Comparison of ENCODE assay signal across 21 mouse cellular contexts in the genomic region with DNA sequence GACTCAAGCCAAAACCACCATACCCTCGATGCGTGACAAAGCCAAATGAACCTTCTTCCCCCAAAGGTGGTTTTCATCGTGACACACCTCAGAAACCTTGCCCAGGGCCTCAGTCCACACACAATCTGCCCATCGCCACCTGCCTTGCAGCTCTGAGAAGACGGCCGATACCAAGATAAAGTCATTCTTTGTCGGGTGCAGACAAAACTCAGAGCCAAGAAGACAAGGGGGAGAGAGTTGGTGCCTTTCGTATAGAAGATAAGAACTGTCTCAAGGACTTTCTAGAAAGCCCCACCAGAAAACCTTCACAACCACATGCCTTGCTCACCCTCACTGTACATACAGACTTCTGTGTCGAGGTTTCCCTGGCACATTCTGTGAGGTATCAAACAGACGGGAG. TPM values are rescaled to one million over a fixed set of nuclear protein-coding genes. Genes with fewer than 3 reads are reported as not detected.
DNase-seq lines count a peak whose midpoint lies in the region; ATAC-seq and TF ChIP-seq lines count a peak whose summit lies in the region.
"Had no signal": no experiment of that assay in that cellular context is flagged by ENCODE, and none has a peak within 500 bp of the region (broad histone marks: within the 10 kb centered on the region; RNA-seq: fewer than 3 reads in every experiment).

No protein-coding gene starts in this region.

- no peak for TF ChIP-seq RAD21 in MEL (IDR thresholded peaks at IDR 0.05; ENCODE audit: low read depth, low read length)

- no peaks in the 10 kb centered on the region for H3K79me2 ChIP-seq in MEL (ENCODE audit: control insufficient read depth, insufficient read depth, low read length, poor library complexity)

- peak; percentile 74 for ATAC-seq in liver, embryonic 14.5 days (ENCODE audit: insufficient read depth)
- peak; percentile 79 for ATAC-seq in megakaryocyte progenitor cell, adult 5-6 weeks (replicated peaks; ENCODE audit: poor library complexity)
- no peak for ATAC-seq in inflammation-experienced regulatory T-cells, adult 6 months
- ATAC-seq: activated CD4-positive, CD25-positive, alpha-beta regulatory T cell, adult 4 months; forebrain, embryonic 16.5 days; Patski had no signal

- peak; percentile 41 to 63; a peak in 3 of 4 replicates for TF ChIP-seq EP300 in MEL (IDR thresholded peaks at IDR 0.05; ENCODE audit: low read depth in 1 of 2, low read length in 2 of 2)
- peak; percentile 58 for TF ChIP-seq EP300 in liver, embryonic 14.5 days (IDR thresholded peaks at IDR 0.05; ENCODE audit: low read depth)

- H3K4me1 ChIP-seq in MEL (ENCODE audit: control insufficient read depth in 1 of 2, insufficient read depth in 2 of 2, low read length in 2 of 2) = peaks cover 0 to 6% of the 10 kb centered on the region in 2 experiments; a peak in 2 of 4 replicates
- peaks cover 0 to 13% of the 10 kb centered on the region in 2 experiments; a peak in 3 of 4 replicates for H3K4me1 ChIP-seq in liver, embryonic 14.5 days (replicated peaks; ENCODE audit: control insufficient read depth in 2 of 2, insufficient read depth in 2 of 2, low read length in 1 of 2)
- H3K4me1 ChIP-seq: forebrain, embryonic 12.5 days had no signal

- 19% methylated on average over 10 of the region's 10 CpGs for WGBS in liver, embryonic 14.5 days (ENCODE audit: insufficient replicate concordance)

- TF ChIP-seq CTCF in MEL (IDR thresholded peaks at IDR 0.05 in 2 of 3, conservative IDR thresholded peaks at IDR 0.05 in 1 of 3; ENCODE audit: control insufficient read depth in 1 of 3, insufficient read depth in 1 of 3, low read depth in 2 of 3, low read length in 3 of 3, poor library complexity in 1 of 3, severe bottlenecking in 1 of 3) = no peak
- TF ChIP-seq CTCF in liver, embryonic 14.5 days (IDR thresholded peaks at IDR 0.05; ENCODE audit: low read depth) = no peak

- H3K27me3 ChIP-seq in MEL (ENCODE audit: control insufficient read depth in 1 of 2, insufficient read depth in 2 of 2, low read length in 2 of 2) = no peaks in the 10 kb centered on the region
- no peaks in the 10 kb centered on the region for H3K27me3 ChIP-seq in liver, embryonic 14.5 days (ENCODE audit: control insufficient read depth, insufficient read depth, low read length)
- H3K27me3 ChIP-seq: embryonic facial prominence, embryonic 12.5 days; heart, embryonic 12.5 days; Patski had no signal

- H3K4me3 ChIP-seq in MEL (ENCODE audit: control insufficient read depth in 1 of 2, insufficient read depth in 1 of 2, low read depth in 2 of 2, low read length in 2 of 2) = peak overlapping the region in 1 of 2 experiments; percentile 13; a peak in 2 of 4 replicates
- H3K4me3 ChIP-seq in liver, embryonic 14.5 days (ENCODE audit: insufficient read depth in 1 of 2, low read depth in 2 of 2, low read length in 2 of 2) = no peak overlapping the region
- H3K4me3 ChIP-seq: embryonic facial prominence, embryonic 12.5 days; forebrain, embryonic 12.5 days; heart, adult 2 months; heart, embryonic 12.5 days; hindbrain, embryonic 10.5 days had no signal

- H3K4me2 ChIP-seq in liver, embryonic 14.5 days (ENCODE audit: low read depth) = peak overlapping the region; percentile 37
- H3K4me2 ChIP-seq: embryonic facial prominence, embryonic 12.5 days; forebrain, embryonic 12.5 days; heart, embryonic 12.5 days; hindbrain, embryonic 14.5 days had no signal

- H3K36me3 ChIP-seq in MEL (ENCODE audit: control insufficient read depth in 1 of 2, insufficient read depth in 2 of 2, low read length in 2 of 2) = peaks cover 0 to 3% of the 10 kb centered on the region in 2 experiments; a peak in 1 of 4 replicates
- H3K36me3 ChIP-seq in liver, embryonic 14.5 days (replicated peaks; ENCODE audit: control insufficient read depth, insufficient read depth, low read depth) = no peaks in the 10 kb centered on the region
- H3K36me3 ChIP-seq: embryonic facial prominence, embryonic 12.5 days; forebrain, embryonic 12.5 days; heart, embryonic 12.5 days; hindbrain, embryonic 10.5 days had no signal

- no peak overlapping the region for H3K9ac ChIP-seq in MEL (ENCODE audit: control insufficient read depth, low read depth, low read length, poor library complexity, severe bottlenecking)
- peak overlapping the region; percentile 5; the same call in 1 of the 2 replicates for H3K9ac ChIP-seq in liver, embryonic 14.5 days (replicated peaks)
- H3K9ac ChIP-seq: embryonic facial prominence, embryonic 12.5 days; forebrain, embryonic 12.5 days; heart, embryonic 12.5 days; hindbrain, embryonic 14.5 days had no signal

- H3K27ac ChIP-seq in MEL (ENCODE audit: control insufficient read depth, low read depth, low read length) = peak overlapping the region; percentile 29; the same call in 1 of the 2 replicates
- H3K27ac ChIP-seq in liver, embryonic 14.5 days = peak overlapping the region; percentile 2; the same call in 1 of the 2 replicates
- H3K27ac ChIP-seq: embryonic facial prominence, embryonic 12.5 days; forebrain, embryonic 12.5 days; heart, adult 2 months; hindbrain, embryonic 10.5 days; hindbrain, embryonic 14.5 days had no signal

- DNase-seq in MEL (ENCODE audit: low read depth, low spot score) (peak; percentile 55), liver (peak; percentile 40)
- peak in 2 of 3 experiments; percentile 16 to 28 for DNase-seq in liver, embryonic 14.5 days (ENCODE audit: low read depth in 3 of 3, low spot score in 3 of 3)
- no peak for DNase-seq in cerebellum, postnatal 10 days
- DNase-seq in heart, adult 8-10 months (ENCODE audit: low spot score) = no peak
- DNase-seq: adrenal gland, postnatal 14 days; cerebellum, adult 2 months; cerebellum, postnatal 14 days; embryo, embryonic 11 days; gastrocnemius, postnatal 10 days; heart, adult 2 months had no signal

- no peak for TF ChIP-seq POLR2A in MEL (IDR thresholded peaks at IDR 0.05; ENCODE audit: control insufficient read depth in 1 of 2, insufficient read depth in 1 of 2, low read depth in 1 of 2, low read length in 2 of 2, poor library complexity in 1 of 2)

- no peaks in the 10 kb centered on the region for H3K9me3 ChIP-seq in MEL (replicated peaks; ENCODE audit: insufficient read depth, low read length)
- no peaks in the 10 kb centered on the region for H3K9me3 ChIP-seq in liver, embryonic 14.5 days (ENCODE audit: control insufficient read depth, low read length)
- H3K9me3 ChIP-seq: forebrain, embryonic 12.5 days; heart, embryonic 12.5 days; hindbrain, embryonic 10.5 days had no signal

TF ChIP-seq in MEL, 35 proteins besides CTCF, POLR2A, EP300 and RAD21:
- TF ChIP-seq BHLHE40 (IDR thresholded peaks at IDR 0.05; ENCODE audit: borderline replicate concordance, low read depth, low read length) = peak; percentile 57; the same call in 1 of the 2 replicates
- peak; percentile 14; the same call in 1 of the 2 replicates for TF ChIP-seq SMC3 (IDR thresholded peaks at IDR 0.05; ENCODE audit: low read depth, low read length)
- peak; percentile 51; the same call in 1 of the 2 replicates for TF ChIP-seq ETS1 (IDR thresholded peaks at IDR 0.05; ENCODE audit: low read depth, low read length)
- TF ChIP-seq E2F4 (IDR thresholded peaks at IDR 0.05; ENCODE audit: borderline replicate concordance, low read depth, low read length) = peak; percentile 62; the same call in 1 of the 2 replicates
- TF ChIP-seq GABPA (IDR thresholded peaks at IDR 0.05; ENCODE audit: low read depth, low read length) = no peak
- TF ChIP-seq JUND (IDR thresholded peaks at IDR 0.05; ENCODE audit: low read depth, low read length) = no peak
- TF ChIP-seq RCOR1 (IDR thresholded peaks at IDR 0.05; ENCODE audit: low read depth, low read length) = peak; percentile 51; the same call in 1 of the 2 replicates
- TF ChIP-seq MAX (IDR thresholded peaks at IDR 0.05; ENCODE audit: low read length) = 0 out of 2 replicates have a peak, but pooled peaks have one; percentile 25
- TF ChIP-seq TBP (IDR thresholded peaks at IDR 0.05; ENCODE audit: low read depth, low read length) = 0 out of 2 replicates have a peak, but pooled peaks have one; percentile 14
- TF ChIP-seq USF1 (IDR thresholded peaks at IDR 0.05; ENCODE audit: low read depth, low read length) = no peak
- TF ChIP-seq TCF12 (IDR thresholded peaks at IDR 0.05; ENCODE audit: low read depth, low read length) = peak; percentile 61
- TF ChIP-seq GATA1 (IDR thresholded peaks at IDR 0.05; ENCODE audit: low read depth, low read length) = peak; percentile 51; the same call in 1 of the 2 replicates
- TF ChIP-seq UBTF (IDR thresholded peaks at IDR 0.05; ENCODE audit: borderline replicate concordance, insufficient read depth, low read depth, low read length) = no peak

RNA-seq across cellular contexts. Expression of a gene that starts 48.4 kb away (rescaled TPM):
- total RNA-seq in MEL (2012; rRNA removed) = 16.8 and 17.8 TPM in 2 replicates
- polyA plus RNA-seq in MEL (2012; ENCODE audit: insufficient read depth in 1 of 2, insufficient read length in 2 of 2, low read depth in 1 of 2, low replicate concordance in 2 of 2, missing spikeins in 1 of 2) = 10 to 100 TPM in 1 of 2 experiments, not detected in 1; 22.0 TPM
- 5.9 and 7.4 TPM in 2 replicates for polyA plus RNA-seq in liver, embryonic 14.5 days (2012; rRNA removed)
- polyA plus RNA-seq in liver, embryonic 14.5 days (2014; fragmentation: Nextera tagmentation; extraction: Ambion mirVana) = 6.0 and 8.3 TPM in 2 replicates
- 21.8 and 22.8 TPM in 2 replicates for total RNA-seq in megakaryocyte progenitor cell, adult 5-6 weeks (2015)
- total RNA-seq in megakaryocyte progenitor cell, adult 5-6 weeks (2017) = 18.2 and 23.0 TPM in 2 replicates
- total RNA-seq in heart, adult 8-10 months (2022) = 1 to 10 TPM; 6.5 to 8.4 (median 7.5) TPM
- 10 to 100 TPM; 14.0 to 26.1 (median 18.7) TPM for polyA plus RNA-seq in inflammation-experienced regulatory T-cells, adult 6 months (2017; shearing (Covaris generic))

Comparison
In these comparisons a context has a peak if more than half of its experiments do, and no peak if none do; other contexts are left out.
1. DNase-seq: peak in MEL (single experiment), liver (single experiment) and liver, embryonic 14.5 days (2 of 3); none in cerebellum, postnatal 10 days (0 of 2) and heart, adult 8-10 months (single experiment).